Mouse (Mus musculus) liver, adult 2 months (tissue): ENCODE measurements around the gene Odf3l1.

ENCODE experiments used
- CTCF ChIP-seq: fragments of 200-500 bp; IDR thresholded peaks from 2 replicates; pipeline ENCODE4 v1.5.1; 2011; ENCODE audit warnings: low read depth, low read length, control low read depth
- POLR2A ChIP-seq: fragments of 200-500 bp; IDR thresholded peaks from 2 replicates; pipeline ENCODE4 v1.6.1; 2011; ENCODE audit warnings: low read length, control low read depth; ENCODE audit not compliant: insufficient read depth; ENCODE audit errors: extremely low read depth

- TF ChIP-seq CTCF (no peak), POLR2A (no peak)
These were observed 6.3 kb upstream of the Odf3l1 start for GRCm38 (mm10) chr9:56870778-56871177.
